Mouse (Mus musculus) heart, embryonic 14.5 days (tissue): Measurements from ENCODE around the gene Rph3al. TPM values are rescaled to one million over a fixed set of nuclear protein-coding genes. Genes with fewer than 3 reads are reported as not detected.

Experiments
- ATAC-seq: fragments of 200-750 bp; cut with Nextera tagmentation; 2 replicates; pipeline ENCODE4 v1.8.0; 2017; ENCODE audit warnings: low read depth, moderate TSS enrichment; ENCODE audit not compliant: insufficient number of reproducible peaks, insufficient read depth, low FRiP score
- H3K27ac ChIP-seq, 2 experiments: fragments of 200-500 bp in 1 of 2; fragments of 300-500 bp in 1 of 2; sonication (generic) in 1 of 2; replicated peaks in 1 of 2; 2 replicates each; pipeline ENCODE4 v1.5.1; 2012 to 2014; ENCODE audit warnings: low read depth in 2 of 2, low read length in 2 of 2, control low read depth in 1 of 2, mild to moderate bottlenecking in 1 of 2, mixed read lengths in 1 of 2; ENCODE audit not compliant: control insufficient read depth in 1 of 2, insufficient read depth in 1 of 2
- H3K27me3 ChIP-seq: fragments of 300-500 bp; sonication (generic); 2 replicates; pipeline ENCODE4 v1.6.1; 2014; ENCODE audit warnings: mild to moderate bottlenecking, low read length, control low read depth; ENCODE audit not compliant: control insufficient read depth, insufficient read depth
- H3K36me3 ChIP-seq: fragments of 300-500 bp; sonication (generic); 2 replicates; pipeline ENCODE4 v1.6.1; 2014; ENCODE audit warnings: mild to moderate bottlenecking, control low read depth, low read length, mixed read lengths; ENCODE audit not compliant: control insufficient read depth, insufficient read depth
- H3K4me1 ChIP-seq, 2 experiments: fragments of 200-500 bp in 1 of 2; fragments of 300-500 bp in 1 of 2; sonication (generic) in 1 of 2; 2 replicates each; pipeline ENCODE4 v1.6.1; 2012 to 2014; ENCODE audit warnings: low read length in 2 of 2, control low read depth in 1 of 2, mixed read lengths in 1 of 2; ENCODE audit not compliant: control insufficient read depth in 2 of 2, insufficient read depth in 2 of 2
- H3K4me2 ChIP-seq: fragments of 300-500 bp; sonication (generic); 2 replicates; pipeline ENCODE4 v1.6.1; 2014; ENCODE audit warnings: mild to moderate bottlenecking, low read length
- H3K4me3 ChIP-seq, 2 experiments: fragments of 200-500 bp in 1 of 2; fragments of 300-500 bp in 1 of 2; sonication (generic) in 1 of 2; 2 replicates each; pipeline ENCODE4 v1.5.1; 2012 to 2014; ENCODE audit warnings: low read length in 2 of 2, mild to moderate bottlenecking in 2 of 2, control low read depth in 1 of 2, low read depth in 1 of 2, moderate library complexity in 1 of 2; ENCODE audit not compliant: control insufficient read depth in 1 of 2, insufficient read depth in 1 of 2
- H3K9ac ChIP-seq: fragments of 300-500 bp; sonication (generic); 2 replicates; pipeline ENCODE4 v1.6.1; 2014; ENCODE audit warnings: mild to moderate bottlenecking, low read length
- H3K9me3 ChIP-seq: fragments of 300-500 bp; sonication (generic); 2 replicates; pipeline ENCODE4 v1.6.1; 2016; ENCODE audit warnings: low read length, control low read depth; ENCODE audit not compliant: control insufficient read depth
- WGBS: fragments of 180-500 bp; shearing (Covaris S2); extraction: QIAGEN DNeasy Blood & Tissue Kit; methylation state at CpG from one replicate; pipeline ENCODE4 v1.1.7; 2014; 5-methylcytosine and 5-hydroxymethylcytosine counted together
- polyA plus RNA-seq: library from polyadenylated mRNA; unstranded; fragments of >200 nt; fragmentation: Nextera tagmentation; extraction: Ambion mirVana; gene quantifications from 2 replicates; pipeline ENCODE4 v1.2.1, GENCODE M21; 2014

Rph3al gene
- polyA plus RNA-seq, 1 experiment from 2014 or later = 7.3 TPM

GRCm38 (mm10) chr11:75963730-75964475 is 25.7 kb upstream of the Rph3al start:
- ATAC-seq = no peak
- WGBS = 40% methylated on average over 11 of the region's 11 CpGs
- no peak overlapping the region for H3K9ac ChIP-seq

GRCm38 (mm10) chr11:75961782-75962181 is 23.6 kb upstream of the Rph3al start:
- ATAC-seq = no peak
- Histone ChIP-seq H3K27me3 (no peaks in the 10 kb centered on the region), H3K4me2 (no peak overlapping the region), H3K4me1 (peaks cover 10 to 12% of the 10 kb centered on the region in 2 experiments), H3K9me3 (no peaks in the 10 kb centered on the region), H3K36me3 (no peaks in the 10 kb centered on the region), H3K9ac (no peak overlapping the region), H3K27ac (no peak overlapping the region), H3K4me3 (no peak overlapping the region)
- WGBS = 68% methylated on average over 7 of the region's 7 CpGs

More at GRCm38 (mm10) chr11:75963730-75964475, 25.7 kb upstream of the Rph3al start:
- Histone ChIP-seq H3K9me3 (no peaks in the 10 kb centered on the region), H3K27me3 (peaks cover 4% of the 10 kb centered on the region; the same call in 1 of the 2 replicates), H3K4me3 (no peak overlapping the region), H3K4me2 (no peak overlapping the region), H3K27ac (no peak overlapping the region), H3K4me1 (peaks cover 10 to 16% of the 10 kb centered on the region in 2 experiments), H3K36me3 (no peaks in the 10 kb centered on the region)

- Histone ChIP-seq H3K27me3 (no peaks in the 10 kb centered on the region), H3K4me3 (no peak overlapping the region), H3K27ac (no peak overlapping the region), H3K36me3 (no peaks in the 10 kb centered on the region), H3K4me1 (peaks cover 0 to 6% of the 10 kb centered on the region in 2 experiments; a peak in 1 of 4 replicates), H3K9ac (no peak overlapping the region), H3K9me3 (no peaks in the 10 kb centered on the region), H3K4me2 (no peak overlapping the region)
- no peak for ATAC-seq
- 88% methylated on average over 17 of the region's 17 CpGs for WGBS
Measured at GRCm38 (mm10) chr11:75957124-75957832, 19.0 kb upstream of the Rph3al start.

- Histone ChIP-seq H3K27me3 (no peaks in the 10 kb centered on the region), H3K36me3 (no peaks in the 10 kb centered on the region), H3K4me2 (no peak overlapping the region), H3K4me1 (no peaks in the 10 kb centered on the region), H3K4me3 (no peak overlapping the region), H3K9ac (no peak overlapping the region), H3K9me3 (no peaks in the 10 kb centered on the region), H3K27ac (no peak overlapping the region)
- ATAC-seq = no peak
- 72% methylated on average over 8 of the region's 8 CpGs for WGBS
Measured at GRCm38 (mm10) chr11:75956651-75957050, 18.4 kb upstream of the Rph3al start.

GRCm38 (mm10) chr11:75954896-75955295 is 16.7 kb upstream of the Rph3al start:
- WGBS = 79% methylated on average over 9 of the region's 9 CpGs
- H3K9me3 ChIP-seq = no peaks in the 10 kb centered on the region
- H3K4me3 ChIP-seq = no peak overlapping the region
- H3K27ac ChIP-seq = no peak overlapping the region
- H3K27me3 ChIP-seq = no peaks in the 10 kb centered on the region
- H3K4me1 ChIP-seq = no peaks in the 10 kb centered on the region
- ATAC-seq = no peak
- H3K36me3 ChIP-seq = no peaks in the 10 kb centered on the region
- H3K4me2 ChIP-seq = no peak overlapping the region
- no peak overlapping the region for H3K9ac ChIP-seq

- H3K4me1 ChIP-seq = peaks cover 13 to 15% of the 10 kb centered on the region in 2 experiments
- 83% methylated on average over 5 of the region's 5 CpGs for WGBS
- H3K36me3 ChIP-seq = no peaks in the 10 kb centered on the region
- no peak overlapping the region for H3K4me3 ChIP-seq
- H3K27ac ChIP-seq = no peak overlapping the region
- no peaks in the 10 kb centered on the region for H3K27me3 ChIP-seq
- H3K4me2 ChIP-seq = no peak overlapping the region
- no peaks in the 10 kb centered on the region for H3K9me3 ChIP-seq
- no peak overlapping the region for H3K9ac ChIP-seq
- ATAC-seq = no peak
Measured at GRCm38 (mm10) chr11:75951895-75952294, 13.7 kb upstream of the Rph3al start.

GRCm38 (mm10) chr11:75950459-75950858 is 12.2 kb upstream of the Rph3al start:
- no peak overlapping the region for H3K4me3 ChIP-seq
- H3K4me2 ChIP-seq = no peak overlapping the region
- H3K9ac ChIP-seq = no peak overlapping the region
- WGBS = 66% methylated on average over 3 of the region's 3 CpGs
- no peaks in the 10 kb centered on the region for H3K36me3 ChIP-seq
- no peak overlapping the region for H3K27ac ChIP-seq
- ATAC-seq = no peak
- no peaks in the 10 kb centered on the region for H3K9me3 ChIP-seq
- peaks cover 22 to 29% of the 10 kb centered on the region in 2 experiments for H3K4me1 ChIP-seq
- H3K27me3 ChIP-seq = no peaks in the 10 kb centered on the region
